Mouse (Mus musculus): ENCODE results near the gene Hmgb2.

- 0 out of 2 replicates have a peak, but pooled peaks have one; percentile 1 for TF ChIP-seq CTCF (IDR thresholded peaks at IDR 0.05; ENCODE audit: borderline replicate concordance, insufficient read depth, low read depth, low read length)
- no peak for TF ChIP-seq POLR2A (IDR thresholded peaks at IDR 0.05; ENCODE audit: borderline replicate concordance, insufficient read depth, low read length)
These were observed 12.7 kb upstream of the Hmgb2 start for GRCm38 (mm10) chr8:57498847-57499511.
